Comparison of ENCODE assay signal across 14 mouse cellular contexts in the genomic region with DNA sequence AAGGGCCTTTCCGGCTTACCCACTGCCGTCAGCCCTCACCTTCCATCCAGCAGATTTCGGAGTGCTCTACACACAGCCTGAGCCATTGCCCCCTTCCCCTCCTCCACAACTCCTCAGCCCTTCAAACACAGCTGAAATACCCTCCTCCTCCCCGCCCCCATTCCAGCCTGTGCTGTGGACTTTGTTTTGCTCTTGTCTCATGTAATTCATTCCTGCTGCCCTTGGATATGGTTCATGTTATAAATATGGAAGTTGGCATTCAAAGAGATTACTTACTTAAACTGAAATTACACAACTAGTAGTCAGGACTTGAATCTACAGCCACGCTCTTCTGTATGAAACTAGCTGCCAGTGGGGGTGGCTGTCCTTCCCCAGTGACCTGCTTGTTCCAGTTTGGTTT. TPM values are rescaled to one million over a fixed set of nuclear protein-coding genes. Genes with fewer than 3 reads are reported as not detected.
"Had no signal": no experiment of that assay in that cellular context is flagged by ENCODE, and none has a peak within 500 bp of the region (broad histone marks: within the 10 kb centered on the region; RNA-seq: fewer than 3 reads in every experiment).

No protein-coding gene starts in this region.

- H3K4me2 ChIP-seq: limb, embryonic 15.5 days; liver, embryonic 13.5 days; midbrain, embryonic 12.5 days; neural tube, embryonic 13.5 days had no signal

- H3K9ac ChIP-seq: limb, embryonic 15.5 days; liver, embryonic 13.5 days; liver, postnatal 0 days; midbrain, embryonic 12.5 days; neural tube, embryonic 13.5 days had no signal

- H3K27me3 ChIP-seq: limb, embryonic 15.5 days; liver, embryonic 13.5 days; midbrain, embryonic 12.5 days; neural tube, embryonic 13.5 days had no signal

- H3K4me1 ChIP-seq: limb, embryonic 15.5 days; midbrain, embryonic 12.5 days; neural tube, embryonic 13.5 days had no signal

- H3K27ac ChIP-seq: limb, embryonic 15.5 days; liver, embryonic 13.5 days; macrophage; midbrain, embryonic 12.5 days; neural tube, embryonic 13.5 days had no signal

- H3K9me3 ChIP-seq: limb, embryonic 15.5 days; liver, embryonic 13.5 days; midbrain, embryonic 12.5 days; neural tube, embryonic 13.5 days had no signal

- DNase-seq: kidney, adult 9 months; liver, embryonic 13.5 days; liver, postnatal 0 days; right cerebral cortex, postnatal 14 days; thymus, postnatal 36 days had no signal

- ATAC-seq: inflammation-experienced regulatory T-cells, adult 6 months; intestine, postnatal 0 days; liver, postnatal 0 days; midbrain, embryonic 16.5 days had no signal

- H3K4me3 ChIP-seq: limb, embryonic 15.5 days; liver, embryonic 13.5 days; midbrain, embryonic 12.5 days; neural tube, embryonic 13.5 days had no signal

RNA-seq across cellular contexts. Expression of gene Hcrtr1, which starts 16.1 kb away (rescaled TPM):
- total RNA-seq: megakaryocyte-erythroid progenitor cell, adult 5-6 weeks had no signal
- polyA plus RNA-seq: inflammation-experienced regulatory T-cells, adult 6 months; limb, embryonic 11.5 days; liver, postnatal 0 days; macrophage had no signal

RNA-seq across cellular contexts. Expression of gene Tinagl1, which starts 51.9 kb away (rescaled TPM):
- polyA plus RNA-seq: inflammation-experienced regulatory T-cells, adult 6 months; macrophage had no signal
